Mouse (Mus musculus): ENCODE measurements at regions not wholly inside any gene's neighbourhood (a gene's known extent, or its start where the extent isn't known, plus 50 kb on each side); places are given as distances from the start of the nearest gene placed in this dataset.

- no peak for DNase-seq
Observed at GRCm38 (mm10) chr2:61527127-61527526, 51.3 kb upstream of the Tank start.

- no peak for DNase-seq
Observed at GRCm38 (mm10) chr2:61524060-61524734, 54.2 kb upstream of the Tank start.

GRCm38 (mm10) chr2:61514445-61515123 lies 63.8 kb upstream of the Tank start:
- no peak for DNase-seq

GRCm38 (mm10) chr2:61513787-61514444 lies 64.5 kb upstream of the Tank start:
- no peak for DNase-seq

- DNase-seq, result no peak
Observed at GRCm38 (mm10) chr2:61503594-61503993, 74.8 kb upstream of the Tank start.

GRCm38 (mm10) chr2:61501922-61502321 lies 76.5 kb upstream of the Tank start:
- no peak for DNase-seq

- DNase-seq, result no peak
Observed at GRCm38 (mm10) chr2:61499266-61499665, 79.1 kb upstream of the Tank start.

- no peak for DNase-seq
Observed at GRCm38 (mm10) chr2:61497930-61498329, 80.5 kb upstream of the Tank start.

- no peak for DNase-seq
Observed at GRCm38 (mm10) chr2:61496968-61497367, 81.4 kb upstream of the Tank start.

- peak; percentile 76 for DNase-seq
Observed at GRCm38 (mm10) chr2:61493918-61494712, 84.3 kb upstream of the Tank start.

GRCm38 (mm10) chr2:61492043-61492743 lies 86.2 kb upstream of the Tank start:
- peak; percentile 13 for DNase-seq

- DNase-seq, result no peak
Observed at GRCm38 (mm10) chr2:61490436-61491109, 87.8 kb upstream of the Tank start.

GRCm38 (mm10) chr2:61489762-61490161 lies 88.6 kb upstream of the Tank start:
- no peak for DNase-seq

- DNase-seq, result no peak
Observed at GRCm38 (mm10) chr2:61483820-61484219, 94.6 kb upstream of the Tank start.

GRCm38 (mm10) chr2:61476648-61477047 lies 101.7 kb upstream of the Tank start:
- no peak for DNase-seq

GRCm38 (mm10) chr2:61474626-61475025 lies 103.8 kb upstream of the Tank start:
- DNase-seq, result no peak

- no peak for DNase-seq
Observed at GRCm38 (mm10) chr2:61470521-61470920, 107.9 kb upstream of the Tank start.

GRCm38 (mm10) chr2:61470064-61470463 lies 108.3 kb upstream of the Tank start:
- DNase-seq, result no peak

GRCm38 (mm10) chr2:61455902-61456301 lies 122.5 kb upstream of the Tank start:
- DNase-seq, result peak; percentile 54

GRCm38 (mm10) chr2:61454729-61455128 lies 123.7 kb upstream of the Tank start:
- no peak for DNase-seq

- peak; percentile 90 for DNase-seq
Observed at GRCm38 (mm10) chr2:61454311-61454728, 124.1 kb upstream of the Tank start.
